Mouse (Mus musculus) forebrain, embryonic 11.5 days (tissue): ENCODE measurements around the gene Anxa3. TPM values are rescaled to one million over a fixed set of nuclear protein-coding genes. Genes with fewer than 3 reads are reported as not detected.

ENCODE experiments used
- ATAC-seq: fragments of 200-750 bp; cut with Nextera tagmentation; replicated peaks from 2 replicates; pipeline ENCODE4 v1.8.0; 2017; ENCODE audit warnings: moderate TSS enrichment; ENCODE audit not compliant: low FRiP score
- DNase-seq: peaks from one replicate; pipeline ENCODE4 v3.0.0-alpha.2; 2017; ENCODE audit warnings: low spot score
- H3K27ac ChIP-seq: fragments of 300-500 bp; sonication (generic); 2 replicates; pipeline ENCODE4 v1.5.1; 2014; ENCODE audit warnings: low read depth, low read length
- H3K27me3 ChIP-seq: fragments of 300-500 bp; sonication (generic); 2 replicates; pipeline ENCODE4 v1.6.1; 2014; ENCODE audit warnings: mild to moderate bottlenecking, low read length, mixed read lengths; ENCODE audit not compliant: control insufficient read depth, insufficient read depth
- H3K36me3 ChIP-seq: fragments of 300-500 bp; sonication (generic); 2 replicates; pipeline ENCODE4 v1.6.1; 2014; ENCODE audit warnings: mild to moderate bottlenecking, low read length, moderate library complexity, mixed read lengths; ENCODE audit not compliant: control insufficient read depth, insufficient read depth
- H3K4me1 ChIP-seq: fragments of 300-500 bp; sonication (generic); replicated peaks from 2 replicates; pipeline ENCODE4 v1.6.1; 2014; ENCODE audit warnings: low read length, mixed read lengths; ENCODE audit not compliant: control insufficient read depth, insufficient read depth
- H3K4me2 ChIP-seq: fragments of 300-500 bp; sonication (generic); 2 replicates; pipeline ENCODE4 v1.6.1; 2014; ENCODE audit warnings: low read depth, mild to moderate bottlenecking, low read length, moderate library complexity, mixed read lengths; ENCODE audit not compliant: severe bottlenecking
- H3K4me3 ChIP-seq: fragments of 300-500 bp; sonication (generic); 2 replicates; pipeline ENCODE4 v1.5.1; 2014; ENCODE audit warnings: low read depth, low read length
- H3K9ac ChIP-seq: fragments of 300-500 bp; sonication (generic); 2 replicates; pipeline ENCODE4 v1.6.1; 2014; ENCODE audit warnings: low read length
- H3K9me3 ChIP-seq: fragments of 300-500 bp; sonication (generic); 2 replicates; pipeline ENCODE4 v1.6.1; 2016; ENCODE audit warnings: low read length, mixed read lengths; ENCODE audit not compliant: control insufficient read depth
- WGBS: fragments of 180-500 bp; shearing (Covaris S2); extraction: QIAGEN DNeasy Blood & Tissue Kit; methylation state at CpG from one replicate; pipeline ENCODE4 v1.1.7; 2014; 5-methylcytosine and 5-hydroxymethylcytosine counted together
- polyA plus RNA-seq: library from polyadenylated mRNA; unstranded; fragments of >200 nt; fragmentation: Nextera tagmentation; extraction: Ambion mirVana; gene quantifications from 2 replicates; pipeline ENCODE4 v1.2.1, GENCODE M21; 2014

Anxa3 gene
- polyA plus RNA-seq, 1 experiment from 2014 or later: 35.7 TPM

DNA sequence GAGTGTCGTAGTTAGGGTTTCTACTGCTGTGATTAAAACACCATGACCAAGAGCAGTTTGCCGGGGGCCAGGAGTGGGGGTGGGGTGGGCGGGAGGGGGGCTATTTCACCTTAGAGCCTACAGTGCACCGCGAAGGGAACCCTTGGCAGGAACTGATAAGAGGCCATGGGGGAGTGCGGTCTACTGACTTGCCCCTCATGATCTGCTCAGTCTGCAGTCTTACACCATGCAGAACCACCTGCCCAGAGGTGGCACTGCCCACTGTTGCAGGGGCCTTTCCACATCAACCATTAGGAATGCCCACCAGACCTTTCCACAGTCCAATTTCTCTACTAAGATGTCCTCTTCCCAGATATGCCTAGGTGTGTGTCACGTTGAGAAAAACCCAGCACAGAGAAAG lies 92.1 kb downstream of the Anxa3 start:
- no peak for DNase-seq
- Histone ChIP-seq H3K27me3 (no peaks in the 10 kb centered on the region), H3K9ac (no peak overlapping the region), H3K36me3 (no peaks in the 10 kb centered on the region), H3K4me3 (no peak overlapping the region), H3K9me3 (no peaks in the 10 kb centered on the region), H3K27ac (no peak overlapping the region), H3K4me1 (no peaks in the 10 kb centered on the region), H3K4me2 (no peak overlapping the region)
- WGBS: 88% methylated on average over 7 of the region's 7 CpGs
- no peak for ATAC-seq

- Histone ChIP-seq H3K27me3 (no peaks in the 10 kb centered on the region), H3K9ac (no peak overlapping the region), H3K4me1 (no peaks in the 10 kb centered on the region), H3K36me3 (no peaks in the 10 kb centered on the region), H3K27ac (no peak overlapping the region), H3K4me3 (no peak overlapping the region), H3K4me2 (no peak overlapping the region), H3K9me3 (no peaks in the 10 kb centered on the region)
- ATAC-seq (no peak), DNase-seq (no peak)
- 88% methylated on average over 3 of the region's 3 CpGs for WGBS
These were observed 95.3 kb downstream of the Anxa3 start for GRCm38 (mm10) chr5:96888396-96888795.

GRCm38 (mm10) chr5:96890367-96890766 lies 97.2 kb downstream of the Anxa3 start:
- WGBS: 77% methylated on average over 5 of the region's 5 CpGs

More at GRCm38 (mm10) chr5:96890367-96890766, 97.2 kb downstream of the Anxa3 start:
- Histone ChIP-seq H3K9me3 (no peaks in the 10 kb centered on the region), H3K9ac (no peak overlapping the region), H3K4me2 (no peak overlapping the region), H3K27ac (no peak overlapping the region), H3K36me3 (no peaks in the 10 kb centered on the region), H3K27me3 (no peaks in the 10 kb centered on the region), H3K4me3 (no peak overlapping the region), H3K4me1 (no peaks in the 10 kb centered on the region)
- DNase-seq (no peak), ATAC-seq (no peak)

Other genes starting within 250 kb of the Anxa3 start
- 9.0 and 10.2 TPM in 2 replicates for gene Bmp2k, start 204.3 kb downstream of the Anxa3 start, polyA plus RNA-seq